Mouse (Mus musculus) ES-E14 (cell line): ENCODE results near the gene Map3k10.

Experiments
- CHD2 ChIP-seq: IDR thresholded peaks from 2 replicates; pipeline ENCODE4 v1.6.1; 2014; ENCODE audit warnings: mild to moderate bottlenecking, low read depth, low read length, inconsistent platforms
- HCFC1 ChIP-seq: IDR thresholded peaks from 2 replicates; pipeline ENCODE4 v1.6.1; 2012; ENCODE audit warnings: low read length, inconsistent platforms, borderline replicate concordance; ENCODE audit not compliant: insufficient read depth
- MAFK ChIP-seq: IDR thresholded peaks from 2 replicates; pipeline ENCODE4 v1.6.1; 2014; ENCODE audit warnings: mild to moderate bottlenecking, low read depth, low read length, inconsistent platforms; ENCODE audit not compliant: insufficient read depth
- ZNF384 ChIP-seq: IDR thresholded peaks from 2 replicates; pipeline ENCODE4 v1.6.1; 2012; ENCODE audit warnings: low read depth, low read length, inconsistent platforms

- no peak for TF ChIP-seq MAFK
- TF ChIP-seq HCFC1, result no peak
- TF ChIP-seq CHD2, result no peak
- no peak for TF ChIP-seq ZNF384
Observed at GRCm38 (mm10) chr7:27674195-27674521, 240 bp downstream of the Map3k10 start.
